Mouse (Mus musculus): ENCODE measurements around the gene Gm136. TPM values are rescaled to one million over a fixed set of nuclear protein-coding genes. Genes with fewer than 3 reads are reported as not detected.

Gene Gm136
- polyA plus RNA-seq (2012; rRNA removed), result not detected in 2 replicates

DNA sequence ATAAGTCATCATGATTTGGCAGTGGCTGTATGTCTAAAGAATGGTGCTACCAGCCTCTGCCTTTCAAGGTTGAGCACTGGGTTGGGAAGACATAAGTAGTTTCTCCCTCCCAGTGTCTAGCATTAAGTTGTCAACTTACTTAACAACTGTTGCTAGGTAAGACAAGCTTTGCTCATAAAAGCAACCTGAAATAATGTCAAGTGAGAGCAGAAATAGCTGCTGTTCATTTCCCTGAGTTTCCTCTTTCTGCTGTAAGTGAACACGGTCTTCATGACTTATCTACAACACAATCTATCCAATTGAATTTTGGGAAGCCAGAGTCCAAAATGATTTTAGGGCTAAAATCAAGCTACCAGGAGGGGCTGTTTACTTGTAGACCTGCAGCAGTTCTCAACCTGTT, at the start of gene Gm136:
TSS of gene Gm136 (minus strand) at position 101 of the 400 bp plus-strand sequence.

DNA sequence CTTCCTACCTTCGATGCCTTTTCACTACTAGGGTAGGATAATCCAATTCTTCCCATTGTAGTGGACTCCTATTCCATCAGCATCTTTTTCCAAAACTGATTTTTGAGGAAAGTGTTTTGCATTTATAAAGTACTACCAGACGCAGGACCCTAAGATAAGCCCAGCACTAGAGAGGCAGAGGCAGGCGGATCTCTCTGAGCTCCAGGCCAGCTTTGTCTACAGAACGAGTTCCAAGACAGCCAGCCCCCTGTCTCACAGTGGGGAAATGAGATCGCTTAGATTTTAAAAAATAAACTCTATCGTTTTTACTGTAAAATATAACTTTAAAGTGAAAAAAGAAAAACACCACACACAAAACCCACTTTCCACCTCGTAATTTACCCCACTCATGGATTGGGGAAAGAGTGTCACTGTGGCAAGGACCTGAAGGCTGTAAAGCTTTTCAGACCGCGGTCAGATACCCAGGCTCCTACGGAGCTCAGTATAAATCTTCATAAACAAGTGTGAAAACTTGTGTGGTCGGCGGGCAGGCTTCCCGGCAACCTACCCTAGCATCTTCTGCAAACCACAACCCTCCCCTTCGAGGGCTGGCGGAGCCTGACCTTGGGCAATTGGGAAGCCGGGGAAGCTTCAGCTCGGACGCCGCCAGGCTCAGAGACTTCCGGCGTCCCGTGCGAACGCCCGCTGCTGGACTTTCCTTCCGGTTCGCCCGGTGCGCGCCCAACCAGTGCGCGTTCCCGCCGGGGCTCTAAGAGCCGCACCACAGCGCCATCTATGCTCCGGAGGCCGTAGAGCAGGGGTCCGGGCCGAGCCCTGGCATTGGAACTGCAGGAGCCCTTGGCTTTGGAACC, 21.8 kb upstream of the Gm136 start, which contains the start of gene Smim8:
TSS of gene Smim8 (minus strand) at position 747 of the 851 bp plus-strand sequence.

DNA sequence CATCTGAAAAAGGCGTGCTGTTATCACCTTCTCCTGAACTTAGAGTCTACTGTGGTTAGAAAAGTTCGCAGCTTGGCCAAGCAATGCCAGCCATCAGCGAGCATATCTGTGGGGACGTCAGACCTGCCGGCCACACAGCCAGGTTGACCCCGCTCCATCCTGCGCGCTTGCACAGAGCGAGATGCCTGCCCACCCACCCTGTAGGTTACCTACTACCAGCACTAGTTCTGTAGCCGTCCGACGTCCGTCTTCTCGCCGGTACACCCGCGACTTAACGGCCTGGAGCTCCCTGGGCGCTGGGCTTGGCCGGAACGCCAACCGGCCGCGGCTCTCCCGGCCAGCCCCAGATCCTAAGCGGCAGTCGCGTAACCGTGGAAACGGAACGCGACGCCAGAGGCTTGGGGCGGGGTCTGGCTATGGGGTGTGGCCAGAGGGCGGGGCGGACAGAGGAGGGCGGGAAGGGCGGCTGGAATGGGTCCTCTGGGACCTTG, 26.2 kb downstream of the Gm136 start, which contains the start of gene Cfap206:
TSS of gene Cfap206 (minus strand) at position 356 of the 491 bp plus-strand sequence.

Other genes starting within 250 kb of the Gm136 start
- gene Akirin2, start 205.3 kb downstream of the Gm136 start, polyA plus RNA-seq (2012; rRNA removed), result 27.1 and 31.5 TPM in 2 replicates
- gene Orc3, start 141.3 kb downstream of the Gm136 start, polyA plus RNA-seq (2012; rRNA removed), result 5.9 and 6.9 TPM in 2 replicates
- gene Rars2, start 141.3 kb downstream of the Gm136 start, polyA plus RNA-seq (2012; rRNA removed), result 5.7 and 8.3 TPM in 2 replicates
- gene Slc35a1, start 68.8 kb downstream of the Gm136 start, polyA plus RNA-seq (2012; rRNA removed), result 54.1 and 58.6 TPM in 2 replicates
- 0.15 and 0.33 TPM in 2 replicates for gene Cfap206, start 26.1 kb downstream of the Gm136 start, polyA plus RNA-seq (2012; rRNA removed)
- gene Smim8, start 22.2 kb upstream of the Gm136 start, polyA plus RNA-seq (2012; rRNA removed), result 1.9 and 2.0 TPM in 2 replicates
- gene Zfp292, start 126.7 kb upstream of the Gm136 start, polyA plus RNA-seq (2012; rRNA removed), result 1.3 and 1.6 TPM in 2 replicates
- not detected in 2 replicates for gene Cga, start 137.5 kb upstream of the Gm136 start, polyA plus RNA-seq (2012; rRNA removed)